Mouse (Mus musculus) gastrocnemius, postnatal 4 days (tissue): Measurements from ENCODE around the gene Sltm. TPM values are rescaled to one million over a fixed set of nuclear protein-coding genes. Genes with fewer than 3 reads are reported as not detected.

ENCODE experiments used
- total RNA-seq, 2 experiments: library from RNA; stranded (reverse); gene quantifications; 2 replicates each; pipeline ENCODE4 v1.2.3; 2021

Gene Sltm
- total RNA-seq, 2 experiments from 2014 or later = 25.4 to 32.1 TPM

Other genes with a start within 250 kb of the Sltm start
- gene Ccnb2, start 121.2 kb upstream of the Sltm start, total RNA-seq = 10 to 100 TPM; 22.0 to 27.9 TPM
- gene Rnf111, start 39.0 kb upstream of the Sltm start, total RNA-seq = 10 to 100 TPM; 24.7 to 26.6 TPM
- under 1 TPM; 0.21 to 0.56 TPM for gene Gm10642, start 113.5 kb downstream of the Sltm start, total RNA-seq
- 10 to 100 TPM; 13.0 to 13.3 TPM for gene Mindy2, start 114.4 kb downstream of the Sltm start, total RNA-seq
- 10 to 100 TPM; 60.4 to 62.7 TPM for gene Adam10, start 136.2 kb downstream of the Sltm start, total RNA-seq